Mouse (Mus musculus): ENCODE data around the gene Gm45234. TPM values are rescaled to one million over a fixed set of nuclear protein-coding genes. Genes with fewer than 3 reads are reported as not detected.

Gene Gm45234
- polyA plus RNA-seq, 1 experiment from 2014 or later: not detected

- 89% methylated on average over 4 of the region's 4 CpGs for WGBS
- ATAC-seq (ENCODE audit: insufficient read depth, low FRiP score, low TSS enrichment): no peak
- no peak overlapping the region for H3K4me2 ChIP-seq (ENCODE audit: low read depth)
- no peak overlapping the region for H3K27ac ChIP-seq (ENCODE audit: low read depth, low read length)
- no peak for DNase-seq (ENCODE audit: low spot score)
- H3K36me3 ChIP-seq (ENCODE audit: control insufficient read depth, insufficient read depth, low read length): no peaks in the 10 kb centered on the region
- no peaks in the 10 kb centered on the region for H3K9me3 ChIP-seq (ENCODE audit: control insufficient read depth, low read length)
- no peak overlapping the region for H3K9ac ChIP-seq (ENCODE audit: low read length)
- no peaks in the 10 kb centered on the region for H3K4me1 ChIP-seq (ENCODE audit: control insufficient read depth, insufficient read depth, low read length)
- H3K27me3 ChIP-seq (ENCODE audit: control insufficient read depth, insufficient read depth, low read length): no peaks in the 10 kb centered on the region
- no peak overlapping the region for H3K4me3 ChIP-seq (ENCODE audit: low read depth, low read length)
Measured at GRCm38 (mm10) chr6:124789519-124789918, 33.7 kb upstream of the Gm45234 start.

GRCm38 (mm10) chr6:124787722-124788121, 31.9 kb upstream of the Gm45234 start:
- H3K27ac ChIP-seq (ENCODE audit: low read depth, low read length): no peak overlapping the region
- H3K4me2 ChIP-seq (ENCODE audit: low read depth): no peak overlapping the region
- H3K27me3 ChIP-seq (ENCODE audit: control insufficient read depth, insufficient read depth, low read length): no peaks in the 10 kb centered on the region
- DNase-seq (ENCODE audit: low spot score): no peak
- ATAC-seq (ENCODE audit: insufficient read depth, low FRiP score, low TSS enrichment): no peak
- no peaks in the 10 kb centered on the region for H3K36me3 ChIP-seq (ENCODE audit: control insufficient read depth, insufficient read depth, low read length)
- H3K9ac ChIP-seq (ENCODE audit: low read length): no peak overlapping the region
- H3K9me3 ChIP-seq (ENCODE audit: control insufficient read depth, low read length): no peaks in the 10 kb centered on the region
- H3K4me3 ChIP-seq (ENCODE audit: low read depth, low read length): no peak overlapping the region
- no peaks in the 10 kb centered on the region for H3K4me1 ChIP-seq (ENCODE audit: control insufficient read depth, insufficient read depth, low read length)
- 78% methylated on average over 10 of the region's 10 CpGs for WGBS

- Histone ChIP-seq H3K4me1 (ENCODE audit: control insufficient read depth, insufficient read depth, low read length) (no peaks in the 10 kb centered on the region), H3K4me3 (ENCODE audit: low read depth, low read length) (no peak overlapping the region), H3K27ac (ENCODE audit: low read depth, low read length) (no peak overlapping the region), H3K9ac (ENCODE audit: low read length) (no peak overlapping the region), H3K36me3 (ENCODE audit: control insufficient read depth, insufficient read depth, low read length) (no peaks in the 10 kb centered on the region), H3K4me2 (ENCODE audit: low read depth) (no peak overlapping the region), H3K9me3 (ENCODE audit: control insufficient read depth, low read length) (no peaks in the 10 kb centered on the region), H3K27me3 (ENCODE audit: control insufficient read depth, insufficient read depth, low read length) (no peaks in the 10 kb centered on the region)
- 58% methylated on average over 8 of the region's 8 CpGs for WGBS
- no peak for ATAC-seq (ENCODE audit: insufficient read depth, low FRiP score, low TSS enrichment)
- no peak for DNase-seq (ENCODE audit: low spot score)
Measured at GRCm38 (mm10) chr6:124786756-124787420, 31.1 kb upstream of the Gm45234 start.

GRCm38 (mm10) chr6:124782436-124782835, 26.6 kb upstream of the Gm45234 start:
- DNase-seq (ENCODE audit: low spot score): no peak

GRCm38 (mm10) chr6:124780917-124781316, 25.1 kb upstream of the Gm45234 start:
- Histone ChIP-seq H3K27me3 (ENCODE audit: control insufficient read depth, insufficient read depth, low read length) (no peaks in the 10 kb centered on the region), H3K9me3 (ENCODE audit: control insufficient read depth, low read length) (no peaks in the 10 kb centered on the region), H3K36me3 (ENCODE audit: control insufficient read depth, insufficient read depth, low read length) (no peaks in the 10 kb centered on the region), H3K4me2 (ENCODE audit: low read depth) (no peak overlapping the region), H3K27ac (ENCODE audit: low read depth, low read length) (no peak overlapping the region), H3K4me3 (ENCODE audit: low read depth, low read length) (no peak overlapping the region), H3K9ac (ENCODE audit: low read length) (no peak overlapping the region), H3K4me1 (ENCODE audit: control insufficient read depth, insufficient read depth, low read length) (0 out of 2 replicates have a peak, but pooled peaks cover 5% of the 10 kb centered on the region)
- 92% methylated on average over 7 of the region's 7 CpGs for whole genome bisulfite sequencing
- no peak for ATAC-seq (ENCODE audit: insufficient read depth, low FRiP score, low TSS enrichment)
- no peak for DNase-seq (ENCODE audit: low spot score)

More at GRCm38 (mm10) chr6:124782436-124782835, 26.6 kb upstream of the Gm45234 start:
- Histone ChIP-seq H3K4me2 (ENCODE audit: low read depth) (no peak overlapping the region), H3K9ac (ENCODE audit: low read length) (no peak overlapping the region), H3K9me3 (ENCODE audit: control insufficient read depth, low read length) (no peaks in the 10 kb centered on the region), H3K27me3 (ENCODE audit: control insufficient read depth, insufficient read depth, low read length) (no peaks in the 10 kb centered on the region), H3K4me3 (ENCODE audit: low read depth, low read length) (no peak overlapping the region), H3K36me3 (ENCODE audit: control insufficient read depth, insufficient read depth, low read length) (no peaks in the 10 kb centered on the region), H3K27ac (ENCODE audit: low read depth, low read length) (no peak overlapping the region), H3K4me1 (ENCODE audit: control insufficient read depth, insufficient read depth, low read length) (0 out of 2 replicates have a peak, but pooled peaks cover 5% of the 10 kb centered on the region)
- peak; percentile 35; the same call in 1 of the 2 replicates for ATAC-seq (ENCODE audit: insufficient read depth, low FRiP score, low TSS enrichment)
- WGBS: 30% methylated on average over 6 of the region's 6 CpGs

- no peak overlapping the region for H3K27ac ChIP-seq (ENCODE audit: low read depth, low read length)
- no peak overlapping the region for H3K9ac ChIP-seq (ENCODE audit: low read length)
- H3K36me3 ChIP-seq (ENCODE audit: control insufficient read depth, insufficient read depth, low read length): no peaks in the 10 kb centered on the region
- H3K9me3 ChIP-seq (ENCODE audit: control insufficient read depth, low read length): no peaks in the 10 kb centered on the region
- 7% methylated on average over 10 of the region's 10 CpGs for WGBS
- peak overlapping the region; percentile 52 for H3K4me2 ChIP-seq (ENCODE audit: low read depth)
- H3K27me3 ChIP-seq (ENCODE audit: control insufficient read depth, insufficient read depth, low read length): no peaks in the 10 kb centered on the region
- ATAC-seq (ENCODE audit: insufficient read depth, low FRiP score, low TSS enrichment) (no peak), DNase-seq (ENCODE audit: low spot score) (no peak)
- 0 out of 2 replicates have a peak, but pooled peaks cover 5% of the 10 kb centered on the region for H3K4me1 ChIP-seq (ENCODE audit: control insufficient read depth, insufficient read depth, low read length)
- peak overlapping the region; percentile 32 for H3K4me3 ChIP-seq (ENCODE audit: low read depth, low read length)
Measured at GRCm38 (mm10) chr6:124779984-124780416, 24.2 kb upstream of the Gm45234 start.

- DNase-seq (ENCODE audit: low spot score) (peak; percentile 68), ATAC-seq (ENCODE audit: insufficient read depth, low FRiP score, low TSS enrichment) (no peak)
- Histone ChIP-seq H3K4me3 (ENCODE audit: low read depth, low read length) (peak within 1 kb of the TSS; percentile 32), H3K36me3 (ENCODE audit: control insufficient read depth, insufficient read depth, low read length) (no peaks in the 10 kb centered on the region), H3K27ac (ENCODE audit: low read depth, low read length) (no peak within 1 kb of the TSS), H3K9me3 (ENCODE audit: control insufficient read depth, low read length) (no peaks in the 10 kb centered on the region), H3K4me2 (ENCODE audit: low read depth) (peak within 1 kb of the TSS; percentile 52), H3K4me1 (ENCODE audit: control insufficient read depth, insufficient read depth, low read length) (0 out of 2 replicates have a peak, but pooled peaks cover 5% of the 10 kb centered on the region), H3K9ac (ENCODE audit: low read length) (peak within 1 kb of the TSS; percentile 37), H3K27me3 (ENCODE audit: control insufficient read depth, insufficient read depth, low read length) (no peaks in the 10 kb centered on the region)
- WGBS: 2% methylated on average over 23 of the region's 23 CpGs
Measured at GRCm38 (mm10) chr6:124779222-124779983, 23.6 kb upstream of the Gm45234 start, which contains the start of gene Lrrc23. TSS of gene Lrrc23 (minus strand) at chr6:124779727.

GRCm38 (mm10) chr6:124770511-124770910, 14.7 kb upstream of the Gm45234 start:
- ATAC-seq (ENCODE audit: insufficient read depth, low FRiP score, low TSS enrichment) (no peak), DNase-seq (ENCODE audit: low spot score) (no peak)
- 89% methylated on average over 15 of the region's 15 CpGs for WGBS
- H3K27me3 ChIP-seq (ENCODE audit: control insufficient read depth, insufficient read depth, low read length): peaks cover 10% of the 10 kb centered on the region
- no peak overlapping the region for H3K4me2 ChIP-seq (ENCODE audit: low read depth)
- H3K36me3 ChIP-seq (ENCODE audit: control insufficient read depth, insufficient read depth, low read length): no peaks in the 10 kb centered on the region
- no peak overlapping the region for H3K9ac ChIP-seq (ENCODE audit: low read length)
- no peak overlapping the region for H3K27ac ChIP-seq (ENCODE audit: low read depth, low read length)
- peaks cover 14% of the 10 kb centered on the region; the same call in 1 of the 2 replicates for H3K4me1 ChIP-seq (ENCODE audit: control insufficient read depth, insufficient read depth, low read length)
- H3K9me3 ChIP-seq (ENCODE audit: control insufficient read depth, low read length): no peaks in the 10 kb centered on the region
- no peak overlapping the region for H3K4me3 ChIP-seq (ENCODE audit: low read depth, low read length)

All from neural tube, embryonic 11.5 days (tissue).